Mouse (Mus musculus) myocyte (in vitro differentiated cells): ENCODE data around the gene Gstp3.

Source experiments
- CEBPB ChIP-seq: IDR thresholded peaks from 2 replicates; pipeline ENCODE4 v1.6.1; 2011; ENCODE audit warnings: mild to moderate bottlenecking, moderate library complexity; ENCODE audit not compliant: poor library complexity, insufficient read depth, severe bottlenecking
- E2F4 ChIP-seq: IDR thresholded peaks from one replicate; pipeline ENCODE4 v1.6.1; 2011; ENCODE audit warnings: mild to moderate bottlenecking, control low read depth, moderate library complexity; ENCODE audit not compliant: insufficient read depth
- MAX ChIP-seq: IDR thresholded peaks from one replicate; pipeline ENCODE4 v1.6.1; 2011; ENCODE audit warnings: low read depth, mild to moderate bottlenecking, control low read depth
- MYOD1 ChIP-seq, 3 experiments: IDR thresholded peaks; one replicate each; pipeline ENCODE4 v1.6.1; 2011; ENCODE audit warnings: control low read depth in 2 of 3, low read depth in 2 of 3, mild to moderate bottlenecking in 2 of 3, moderate library complexity in 1 of 3; ENCODE audit not compliant: insufficient read length in 2 of 3, control insufficient read depth in 1 of 3
- MYOG ChIP-seq, 3 experiments: IDR thresholded peaks; one replicate each; pipeline ENCODE4 v1.6.1; 2011; ENCODE audit warnings: control low read depth in 2 of 3, low read depth in 2 of 3, mild to moderate bottlenecking in 2 of 3; ENCODE audit not compliant: insufficient read length in 2 of 3, control insufficient read depth in 1 of 3, insufficient read depth in 1 of 3
- POLR2A ChIP-seq: IDR thresholded peaks from one replicate; pipeline ENCODE4 v1.6.1; 2011; ENCODE audit warnings: low read depth, mild to moderate bottlenecking, control low read depth, moderate library complexity; ENCODE audit not compliant: insufficient read length
- POLR2AphosphoS2 ChIP-seq: IDR thresholded peaks from one replicate; pipeline ENCODE4 v1.6.1; 2011; ENCODE audit warnings: low read depth, control low read depth; ENCODE audit not compliant: insufficient read length
- REST ChIP-seq: IDR thresholded peaks from one replicate; pipeline ENCODE4 v1.6.1; 2011; ENCODE audit warnings: mild to moderate bottlenecking, control low read depth, moderate library complexity; ENCODE audit not compliant: insufficient read depth, insufficient read length
- SRF ChIP-seq: IDR thresholded peaks from one replicate; pipeline ENCODE4 v1.6.1; 2011; ENCODE audit warnings: low read depth; ENCODE audit not compliant: control insufficient read depth, insufficient read length
- TCF12 ChIP-seq: IDR thresholded peaks from one replicate; pipeline ENCODE4 v1.6.1; 2011; ENCODE audit warnings: mild to moderate bottlenecking, control low read depth; ENCODE audit not compliant: poor library complexity, insufficient read depth, severe bottlenecking
- TCF3 ChIP-seq: IDR thresholded peaks from one replicate; pipeline ENCODE4 v1.6.1; 2011; ENCODE audit warnings: low read depth, control low read depth; ENCODE audit not compliant: insufficient read length
- USF1 ChIP-seq: IDR thresholded peaks from one replicate; pipeline ENCODE4 v1.6.1; 2011; ENCODE audit warnings: low read depth, mild to moderate bottlenecking, control low read depth, moderate library complexity

DNA sequence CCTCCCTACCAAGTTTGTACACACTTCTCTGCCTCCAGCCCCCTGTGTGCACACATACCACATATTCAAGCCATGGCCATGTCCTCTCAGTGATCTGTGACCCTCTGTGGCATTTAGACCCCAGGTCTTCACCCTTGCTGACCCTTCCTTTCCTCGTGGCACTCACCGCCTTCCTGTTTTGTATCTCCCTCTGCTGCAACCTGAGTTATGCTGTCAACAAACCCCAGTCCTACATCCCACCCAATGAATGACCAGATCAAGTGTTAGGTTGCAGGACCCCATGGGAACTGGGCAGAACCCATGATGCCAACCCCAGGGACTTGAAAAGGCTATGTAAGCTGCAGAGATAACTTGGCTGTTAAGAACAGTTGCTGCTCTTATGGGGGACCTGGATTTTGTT is 42.7 kb upstream of the Gstp3 start:
- TF ChIP-seq POLR2A (no peak), POLR2AphosphoS2 (no peak), MYOD1 (IDR thresholded peaks at IDR 0.05; ENCODE audit: control insufficient read depth in 1 of 3, insufficient read length in 2 of 3, low read depth in 2 of 3) (no peak), CEBPB (no peak), MAX (no peak), E2F4 (no peak), USF1 (no peak), TCF12 (no peak), MYOG (IDR thresholded peaks at IDR 0.05; ENCODE audit: control insufficient read depth in 1 of 3, insufficient read depth in 1 of 3, insufficient read length in 2 of 3, low read depth in 2 of 3) (no peak), TCF3 (no peak), REST (no peak), SRF (no peak)
